Mouse (Mus musculus) heart, postnatal 0 days (tissue): ENCODE results near the gene Cracr2a. TPM values are rescaled to one million over a fixed set of nuclear protein-coding genes. Genes with fewer than 3 reads are reported as not detected.

ENCODE experiments used
- ATAC-seq: fragments of 200-750 bp; cut with Nextera tagmentation; 2 replicates; pipeline ENCODE4 v1.8.0; 2017; ENCODE audit warnings: low read depth, moderate number of reproducible peaks, moderate library complexity; ENCODE audit not compliant: insufficient read depth
- DNase-seq: peaks from one replicate; pipeline ENCODE4 v3.0.0-alpha.2; 2016; ENCODE audit warnings: low spot score
- H3K27ac ChIP-seq: fragments of 300-500 bp; sonication (generic); 2 replicates; pipeline ENCODE4 v1.5.1; 2014; ENCODE audit warnings: low read depth, mild to moderate bottlenecking
- H3K27me3 ChIP-seq: fragments of 300-500 bp; sonication (generic); 2 replicates; pipeline ENCODE4 v1.6.1; 2014; ENCODE audit warnings: low read length, mixed read lengths; ENCODE audit not compliant: control insufficient read depth, insufficient read depth
- H3K36me3 ChIP-seq: fragments of 300-500 bp; sonication (generic); replicated peaks from 2 replicates; pipeline ENCODE4 v1.6.1; 2014; ENCODE audit warnings: low read length, mixed read lengths; ENCODE audit not compliant: control insufficient read depth, insufficient read depth
- H3K4me1 ChIP-seq: fragments of 300-500 bp; sonication (generic); 2 replicates; pipeline ENCODE4 v1.6.1; 2014; ENCODE audit warnings: antibody characterized with exemption; ENCODE audit not compliant: control insufficient read depth, insufficient read depth
- H3K4me2 ChIP-seq: fragments of 300-500 bp; sonication (generic); 2 replicates; pipeline ENCODE4 v1.6.1; 2014; ENCODE audit warnings: low read depth, mild to moderate bottlenecking, low read length, moderate library complexity
- H3K4me3 ChIP-seq: fragments of 300-500 bp; sonication (generic); 2 replicates; pipeline ENCODE4 v1.5.1; 2014; ENCODE audit warnings: low read depth, low read length
- H3K9ac ChIP-seq: fragments of 300-500 bp; sonication (generic); replicated peaks from 2 replicates; pipeline ENCODE4 v1.6.1; 2014; ENCODE audit warnings: low read depth, low read length, mixed read lengths
- H3K9me3 ChIP-seq: fragments of 300-500 bp; sonication (generic); replicated peaks from 2 replicates; pipeline ENCODE4 v1.6.1; 2016; ENCODE audit warnings: low read length; ENCODE audit not compliant: control insufficient read depth
- CTCF ChIP-seq: IDR thresholded peaks from 2 replicates; pipeline ENCODE4 v1.5.1; 2016; ENCODE audit warnings: antibody characterized with exemption, control low read depth, low read depth
- EP300 ChIP-seq: IDR thresholded peaks from 2 replicates; pipeline ENCODE4 v1.6.1; 2016; ENCODE audit warnings: antibody characterized with exemption, low read depth
- WGBS: fragments of 180-500 bp; shearing (Covaris S2); extraction: QIAGEN DNeasy Blood & Tissue Kit; methylation state at CpG from one replicate; pipeline ENCODE4 v1.1.7; 2014; 5-methylcytosine and 5-hydroxymethylcytosine counted together
- polyA plus RNA-seq: library from polyadenylated mRNA; unstranded; fragments of >200 nt; fragmentation: Nextera tagmentation; extraction: Ambion mirVana; gene quantifications from 2 replicates; pipeline ENCODE4 v1.2.1, GENCODE M21; 2015
- total RNA-seq: library from RNA; depleted of rRNA; stranded (reverse); fragments of >200 nt; gene quantifications from 2 replicates; pipeline ENCODE4 v1.2.3, GENCODE M21; 2014; ENCODE audit warnings: low replicate concordance

The Cracr2a gene
- total and polyA plus RNA-seq, 2 experiments from 2014 or later, result 0.86 to 1.7 TPM

- Histone ChIP-seq H3K9ac (no peak overlapping the region), H3K27ac (no peak overlapping the region), H3K4me2 (no peak overlapping the region), H3K4me1 (no peaks in the 10 kb centered on the region), H3K4me3 (no peak overlapping the region), H3K36me3 (no peaks in the 10 kb centered on the region), H3K9me3 (peaks cover 12% of the 10 kb centered on the region; the same call in 1 of the 2 replicates), H3K27me3 (no peaks in the 10 kb centered on the region)
- TF ChIP-seq CTCF (no peak), EP300 (no peak)
- DNase-seq, result no peak
- no peak for ATAC-seq
- WGBS, result 50% methylated on average over 4 of the region's 4 CpGs
These were observed 94.8 kb downstream of the Cracr2a start for GRCm38 (mm10) chr6:127655988-127656387.

- no peaks in the 10 kb centered on the region for H3K36me3 ChIP-seq
- H3K9me3 ChIP-seq, result peaks cover 12% of the 10 kb centered on the region; the same call in 1 of the 2 replicates
- H3K27me3 ChIP-seq, result no peaks in the 10 kb centered on the region
These were observed 96.0 kb downstream of the Cracr2a start for GRCm38 (mm10) chr6:127657152-127657551.

GRCm38 (mm10) chr6:127659472-127659871, 98.3 kb downstream of the Cracr2a start:
- Histone ChIP-seq H3K36me3 (no peaks in the 10 kb centered on the region), H3K27ac (no peak overlapping the region), H3K9me3 (0 out of 2 replicates have a peak, but pooled peaks cover 2% of the 10 kb centered on the region), H3K27me3 (no peaks in the 10 kb centered on the region), H3K4me1 (no peaks in the 10 kb centered on the region), H3K4me2 (no peak overlapping the region), H3K9ac (no peak overlapping the region), H3K4me3 (no peak overlapping the region)
- ATAC-seq, result no peak
- TF ChIP-seq CTCF (no peak), EP300 (no peak)
- DNase-seq, result no peak
- WGBS, result 46% methylated on average over 5 of the region's 5 CpGs

More at GRCm38 (mm10) chr6:127657152-127657551, 96.0 kb downstream of the Cracr2a start:
- Histone ChIP-seq H3K4me2 (no peak overlapping the region), H3K27ac (no peak overlapping the region), H3K9ac (no peak overlapping the region), H3K4me1 (no peaks in the 10 kb centered on the region), H3K4me3 (no peak overlapping the region)
- DNase-seq, result no peak
- 88% methylated on average over 11 of the region's 11 CpGs for WGBS
- TF ChIP-seq EP300, result no peak
- ATAC-seq, result no peak

- no peak overlapping the region for H3K4me2 ChIP-seq
- no peak overlapping the region for H3K27ac ChIP-seq
- H3K27me3 ChIP-seq, result no peaks in the 10 kb centered on the region
- no peak for TF ChIP-seq EP300
- TF ChIP-seq CTCF, result no peak
- no peak overlapping the region for H3K9ac ChIP-seq
- DNase-seq (no peak), ATAC-seq (no peak)
- no peaks in the 10 kb centered on the region for H3K4me1 ChIP-seq
- WGBS, result 60% methylated on average over 4 of the region's 4 CpGs
- H3K4me3 ChIP-seq, result no peak overlapping the region
- H3K9me3 ChIP-seq, result no peaks in the 10 kb centered on the region
- H3K36me3 ChIP-seq, result no peaks in the 10 kb centered on the region
These were observed 98.8 kb downstream of the Cracr2a start for GRCm38 (mm10) chr6:127659966-127660365.

DNA sequence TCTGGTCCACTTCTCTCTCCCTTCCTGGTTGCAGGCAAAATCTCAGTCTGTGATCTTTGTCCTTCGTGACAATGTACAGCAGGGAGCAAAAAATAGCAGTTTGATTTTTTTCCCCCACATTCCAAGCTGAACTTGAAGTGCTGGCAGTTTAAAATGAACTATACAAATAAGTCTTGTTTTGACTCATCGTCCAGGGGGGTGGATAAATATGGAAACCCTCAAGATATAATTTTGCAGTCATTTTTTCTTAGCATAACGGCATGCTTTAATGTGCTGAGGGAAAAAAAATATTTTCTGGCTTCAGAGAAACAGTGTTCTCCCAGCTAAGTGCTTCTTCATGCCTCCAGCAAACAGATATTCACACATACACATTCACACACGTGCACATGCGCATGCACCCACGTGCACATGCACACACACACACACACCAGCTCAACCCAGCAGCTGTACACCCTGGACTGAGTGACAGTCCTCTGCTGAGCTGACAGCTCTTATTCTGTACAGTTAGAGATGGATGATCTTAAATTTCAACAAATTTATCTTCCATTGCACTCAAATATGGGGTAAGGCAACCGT, 100.7 kb downstream of the Cracr2a start:
- ATAC-seq, result no peak
- Histone ChIP-seq H3K4me3 (no peak overlapping the region), H3K4me1 (no peaks in the 10 kb centered on the region), H3K9ac (no peak overlapping the region), H3K4me2 (no peak overlapping the region), H3K9me3 (no peaks in the 10 kb centered on the region), H3K36me3 (no peaks in the 10 kb centered on the region), H3K27me3 (no peaks in the 10 kb centered on the region), H3K27ac (no peak overlapping the region)
- no peak for DNase-seq
- TF ChIP-seq CTCF (no peak), EP300 (no peak)
- 74% methylated on average over 7 of the region's 7 CpGs for WGBS

- ATAC-seq (no peak), DNase-seq (no peak)
- H3K4me2 ChIP-seq, result no peak overlapping the region
- no peaks in the 10 kb centered on the region for H3K36me3 ChIP-seq
- H3K27me3 ChIP-seq, result no peaks in the 10 kb centered on the region
- H3K9ac ChIP-seq, result no peak overlapping the region
- WGBS, result 51% methylated on average over 7 of the region's 7 CpGs
- H3K27ac ChIP-seq, result no peak overlapping the region
- H3K9me3 ChIP-seq, result no peaks in the 10 kb centered on the region
- H3K4me3 ChIP-seq, result no peak overlapping the region
- TF ChIP-seq EP300 (no peak), CTCF (no peak)
- no peaks in the 10 kb centered on the region for H3K4me1 ChIP-seq
These were observed 102.1 kb downstream of the Cracr2a start for GRCm38 (mm10) chr6:127663263-127663662.
